Mouse (Mus musculus) CH12.LX (cell line): ENCODE data around the gene Hmgcl.

Experiments
- CTCF ChIP-seq, 2 experiments: IDR thresholded peaks in 1 of 2; conservative IDR thresholded peaks in 1 of 2; 2 replicates each; pipeline ENCODE4 v1.5.1; 2011 to 2012; ENCODE audit warnings: low read depth in 2 of 2, low read length in 2 of 2, improper control_type of control experiment in 1 of 2, inconsistent platforms in 1 of 2, mild to moderate bottlenecking in 1 of 2, moderate library complexity in 1 of 2
- ELF1 ChIP-seq: IDR thresholded peaks from 2 replicates; pipeline ENCODE4 v1.6.1; 2014; ENCODE audit warnings: low read depth, mild to moderate bottlenecking, inconsistent platforms, low read length, improper control_type of control experiment
- EP300 ChIP-seq: IDR thresholded peaks from 2 replicates; pipeline ENCODE4 v1.6.1; 2011; ENCODE audit warnings: low read length, improper control_type of control experiment
- ETS1 ChIP-seq: conservative IDR thresholded peaks from 2 replicates; pipeline ENCODE4 v1.6.1; 2012; ENCODE audit warnings: low read depth, mild to moderate bottlenecking, inconsistent platforms, low read length, improper control_type of control experiment, moderate library complexity
- HCFC1 ChIP-seq: IDR thresholded peaks from 2 replicates; pipeline ENCODE4 v1.6.1; 2012; ENCODE audit warnings: low read depth, mild to moderate bottlenecking, inconsistent platforms, low read length, improper control_type of control experiment
- POLR2A ChIP-seq: IDR thresholded peaks from 2 replicates; pipeline ENCODE4 v1.6.1; 2011; ENCODE audit warnings: low read depth, mild to moderate bottlenecking, improper control_type of control experiment, low read length
- POLR2AphosphoS2 ChIP-seq: IDR thresholded peaks from 2 replicates; pipeline ENCODE4 v1.6.1; 2011; ENCODE audit warnings: low read depth, low read length, improper control_type of control experiment
- SIN3A ChIP-seq: IDR thresholded peaks from 2 replicates; pipeline ENCODE4 v1.6.1; 2012; ENCODE audit warnings: low read length, improper control_type of control experiment, inconsistent platforms
- TCF12 ChIP-seq: IDR thresholded peaks from 2 replicates; pipeline ENCODE4 v1.6.1; 2014; ENCODE audit warnings: low read depth, mild to moderate bottlenecking, inconsistent platforms, low read length, improper control_type of control experiment
- USF1 ChIP-seq: IDR thresholded peaks from 2 replicates; pipeline ENCODE4 v1.6.1; 2014; ENCODE audit warnings: low read depth, mild to moderate bottlenecking, inconsistent platforms, low read length, improper control_type of control experiment
- ZC3H11A ChIP-seq: IDR thresholded peaks from 2 replicates; pipeline ENCODE4 v1.6.1; 2012; ENCODE audit warnings: low read depth, mild to moderate bottlenecking, inconsistent platforms, low read length, improper control_type of control experiment

- TF ChIP-seq SIN3A (no peak), HCFC1 (no peak), CTCF (conservative IDR thresholded peaks at IDR 0.05 in 1 of 2, IDR thresholded peaks at IDR 0.05 in 1 of 2; ENCODE audit: low read depth in 2 of 2, low read length in 2 of 2) (no peak), POLR2A (no peak), EP300 (no peak), USF1 (no peak), ZC3H11A (no peak), TCF12 (no peak), POLR2AphosphoS2 (no peak), ETS1 (no peak), ELF1 (no peak)
Observed at GRCm38 (mm10) chr4:135945706-135946105, 542 bp upstream of the Hmgcl start.
